Mouse (Mus musculus): ENCODE measurements at regions not wholly inside any gene's neighbourhood (a gene's known extent, or its start where the extent isn't known, plus 50 kb on each side); places are given as distances from the start of the nearest gene placed in this dataset.

DNA sequence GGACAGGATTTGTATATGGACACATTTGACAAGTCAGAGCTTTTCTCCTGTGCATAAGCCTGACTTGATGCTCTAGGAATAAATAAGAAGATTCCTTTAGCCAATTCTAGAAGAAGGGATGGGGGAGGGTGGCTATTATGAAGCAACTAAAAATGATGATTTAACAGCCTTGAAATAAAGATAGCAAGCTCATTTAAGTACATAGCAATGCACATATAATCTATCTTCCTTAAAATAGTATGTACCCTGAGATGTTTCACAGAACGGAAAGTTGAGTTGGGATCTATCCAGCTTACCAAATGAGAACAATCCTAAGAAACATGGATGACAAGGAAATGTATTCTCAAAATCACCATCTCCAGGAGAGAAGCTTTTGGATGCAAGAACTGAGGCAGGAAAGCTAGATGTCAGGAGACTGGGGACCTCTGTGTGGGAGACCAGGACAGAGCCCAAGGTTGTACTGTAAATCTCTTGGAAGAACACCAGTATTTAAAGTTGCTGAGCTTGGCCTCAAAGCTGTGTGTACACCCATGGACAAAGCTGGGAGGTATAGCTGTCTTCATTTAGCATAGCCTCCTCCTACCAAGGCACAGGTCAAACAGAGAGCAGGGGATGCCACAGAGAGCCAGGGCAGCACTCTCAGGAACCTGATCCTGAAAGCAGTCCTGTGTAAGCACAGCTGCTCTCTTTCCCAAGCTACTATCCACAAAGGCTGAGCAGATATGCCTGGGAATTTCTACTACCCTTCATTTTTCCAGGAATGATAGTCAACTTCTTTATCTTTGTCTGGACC lies 192.3 kb downstream of the Parm1 start:
- TF ChIP-seq CTCF (conservative IDR thresholded peaks at IDR 0.05; ENCODE audit: insufficient read depth, insufficient read length, low read depth, low read length): no peak
- TF ChIP-seq POLR2A (IDR thresholded peaks at IDR 0.05; ENCODE audit: low read depth, low read length): no peak
